In the genomic region with DNA sequence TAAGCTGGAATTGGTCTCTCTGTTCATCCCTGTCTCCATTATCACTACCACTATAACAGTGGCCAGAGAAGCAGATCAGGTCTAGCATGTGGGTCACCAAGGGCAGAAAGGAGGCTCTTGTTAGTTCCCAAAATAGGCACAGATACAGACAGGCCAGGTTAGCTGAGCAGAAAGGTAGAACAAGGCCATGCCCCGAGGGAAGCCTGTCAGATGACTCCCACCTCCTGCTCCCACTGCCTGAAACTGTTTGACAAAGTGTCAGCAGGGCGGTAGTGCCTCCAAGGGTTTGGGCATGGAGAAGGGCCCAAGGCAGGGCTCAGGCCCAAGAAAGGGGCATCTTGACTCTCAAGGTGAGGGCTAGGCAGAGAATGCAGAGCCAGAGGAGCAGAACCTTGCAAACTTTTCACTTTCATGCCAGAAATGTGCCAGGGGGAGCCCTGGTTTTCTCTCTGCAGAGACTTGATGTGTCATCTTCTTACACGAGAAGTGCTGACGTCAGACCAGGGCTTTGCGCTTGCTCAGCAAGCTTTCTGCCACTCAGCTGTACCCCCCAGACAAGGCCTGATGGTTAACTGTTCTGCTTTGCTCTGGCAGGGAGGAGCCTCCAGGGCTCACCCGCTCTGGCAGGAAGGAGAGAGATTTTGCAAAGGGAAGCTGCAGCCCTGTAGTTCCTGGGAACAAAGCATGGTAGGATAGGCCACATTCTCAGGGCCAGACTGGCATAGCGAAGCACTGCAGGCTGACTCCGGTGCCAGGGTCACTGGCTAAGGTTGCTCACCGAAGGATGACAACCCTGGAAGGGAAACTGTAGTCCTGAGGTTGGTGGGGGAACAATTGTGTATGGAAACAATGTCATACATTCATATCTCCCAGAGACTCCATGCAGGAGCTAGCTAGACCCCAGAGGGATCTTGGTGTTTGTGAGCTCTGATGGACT, we compare ENCODE assay signal across 8 mouse cellular contexts. TPM values are rescaled to one million over a fixed set of nuclear protein-coding genes. Genes with fewer than 3 reads are reported as not detected.
A peak's percentile ranks its signal among the peaks of the same experiment; 100 is the strongest.
DNase-seq lines count a peak whose midpoint lies in the region.

No protein-coding gene starts in this region.

- peak; percentile 77 for DNase-seq in layer of hippocampus, adult 11-12 months (ENCODE audit: low spot score)
- DNase-seq in layer of hippocampus, adult 9-10 months (ENCODE audit: low spot score): no peak
- peak; percentile 67 for DNase-seq in adrenal gland, postnatal 25 days
- peak; percentile 75 to 84 for DNase-seq in frontal cortex, postnatal 36 days (ENCODE audit: low spot score in 2 of 2)
- DNase-seq in layer of hippocampus, adult 18-20 months (ENCODE audit: low spot score in 2 of 2): peak; percentile 75 to 87
- DNase-seq in lung, postnatal 36 days: peak; percentile 28
- peak; percentile 30 for DNase-seq in testis, postnatal 14 days (ENCODE audit: low spot score)
- no peak for DNase-seq in urinary bladder, adult 18-20 months (ENCODE audit: low spot score in 2 of 2)

RNA-seq across cellular contexts. Expression of gene Bcar3, which starts 7.3 kb away (rescaled TPM):
- total RNA-seq in adrenal gland, postnatal 25 days (2021): 40.0 and 55.1 TPM in 2 replicates
- total RNA-seq in layer of hippocampus, adult 18-20 months (2021): 1 to 10 TPM; 8.8 to 9.8 TPM

RNA-seq across cellular contexts. Expression of gene Dnttip2, which starts 27.1 kb away (rescaled TPM):
- 41.9 and 43.5 TPM in 2 replicates for total RNA-seq in adrenal gland, postnatal 25 days (2021)
- 10 to 100 TPM; 28.1 to 30.0 TPM for total RNA-seq in layer of hippocampus, adult 18-20 months (2021)

RNA-seq across cellular contexts. Expression of gene Gclm, which starts 55.9 kb away (rescaled TPM):
- 69.9 and 101 TPM in 2 replicates for total RNA-seq in adrenal gland, postnatal 25 days (2021)
- total RNA-seq in layer of hippocampus, adult 18-20 months (2021): 10 to 100 TPM; 66.9 to 80.3 TPM

Comparison
In these comparisons a context has a peak if more than half of its experiments do, and no peak if none do; other contexts are left out.
1. DNase-seq: peak in layer of hippocampus, adult 11-12 months (single experiment), adrenal gland, postnatal 25 days (single experiment), frontal cortex, postnatal 36 days (2 of 2), layer of hippocampus, adult 18-20 months (2 of 2), lung, postnatal 36 days (single experiment) and testis, postnatal 14 days (single experiment); none in layer of hippocampus, adult 9-10 months (single experiment) and urinary bladder, adult 18-20 months (0 of 2).